Mouse (Mus musculus): ENCODE results near the gene Gsdme. TPM values are rescaled to one million over a fixed set of nuclear protein-coding genes. Genes with fewer than 3 reads are reported as not detected.
A peak's percentile ranks its signal among the peaks of the same experiment; 100 is the strongest.

Gsdme gene
- polyA plus RNA-seq, 1 experiment from 2014 or later: 32.9 TPM

DNA sequence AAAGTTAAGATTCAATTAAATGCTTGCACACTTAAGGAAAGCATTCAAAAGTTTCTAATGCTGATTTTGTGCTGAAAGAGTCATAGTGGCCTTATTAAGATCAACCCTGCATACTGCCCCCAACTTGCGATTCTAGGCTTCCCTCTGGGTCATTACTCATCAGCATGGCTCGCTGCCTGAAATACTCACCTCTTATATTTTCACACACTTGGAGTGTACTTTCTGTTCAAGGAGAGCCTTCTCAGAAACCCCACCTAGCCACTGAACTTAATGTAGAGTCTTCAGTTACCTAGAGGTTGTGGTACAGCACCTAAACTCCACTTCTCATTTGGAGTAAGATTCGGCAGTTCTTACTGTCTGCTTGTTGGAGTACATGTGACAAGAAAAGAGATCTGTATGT, 72.1 kb downstream of the Gsdme start:
- Histone ChIP-seq H3K27me3 (replicated peaks) (no peaks in the 10 kb centered on the region), H3K27ac (ENCODE audit: poor library complexity, severe bottlenecking) (no peak overlapping the region), H3K9me3 (replicated peaks) (no peaks in the 10 kb centered on the region), H3K9ac (no peak overlapping the region), H3K4me1 (replicated peaks) (peaks cover 23% of the 10 kb centered on the region), H3K36me3 (peaks cover 15% of the 10 kb centered on the region), H3K4me2 (no peak overlapping the region), H3K4me3 (no peak overlapping the region)
- 85% methylated on average over 3 of the region's 3 CpGs for WGBS
- ATAC-seq (ENCODE audit: insufficient number of reproducible peaks, low FRiP score): no peak

- Histone ChIP-seq H3K4me3 (no peak overlapping the region), H3K4me1 (replicated peaks) (peaks cover 23% of the 10 kb centered on the region), H3K4me2 (no peak overlapping the region), H3K27ac (ENCODE audit: poor library complexity, severe bottlenecking) (no peak overlapping the region; the same call in 1 of the 2 replicates), H3K36me3 (peaks cover 9% of the 10 kb centered on the region), H3K9ac (no peak overlapping the region), H3K9me3 (replicated peaks) (no peaks in the 10 kb centered on the region), H3K27me3 (replicated peaks) (no peaks in the 10 kb centered on the region)
- no peak for ATAC-seq (ENCODE audit: insufficient number of reproducible peaks, low FRiP score)
These were observed 74.3 kb downstream of the Gsdme start for GRCm38 (mm10) chr6:50189376-50189775.

GRCm38 (mm10) chr6:50187955-50188354, 75.7 kb downstream of the Gsdme start:
- Histone ChIP-seq H3K4me1 (replicated peaks) (peaks cover 23% of the 10 kb centered on the region), H3K27me3 (replicated peaks) (no peaks in the 10 kb centered on the region), H3K9ac (no peak overlapping the region), H3K36me3 (peaks cover 16% of the 10 kb centered on the region), H3K27ac (ENCODE audit: poor library complexity, severe bottlenecking) (peak overlapping the region; percentile 76; the same call in 1 of the 2 replicates), H3K4me3 (no peak overlapping the region), H3K9me3 (replicated peaks) (no peaks in the 10 kb centered on the region), H3K4me2 (peak overlapping the region; percentile 38)
- 62% methylated on average over 4 of the region's 4 CpGs for WGBS
- ATAC-seq (ENCODE audit: insufficient number of reproducible peaks, low FRiP score): no peak

DNA sequence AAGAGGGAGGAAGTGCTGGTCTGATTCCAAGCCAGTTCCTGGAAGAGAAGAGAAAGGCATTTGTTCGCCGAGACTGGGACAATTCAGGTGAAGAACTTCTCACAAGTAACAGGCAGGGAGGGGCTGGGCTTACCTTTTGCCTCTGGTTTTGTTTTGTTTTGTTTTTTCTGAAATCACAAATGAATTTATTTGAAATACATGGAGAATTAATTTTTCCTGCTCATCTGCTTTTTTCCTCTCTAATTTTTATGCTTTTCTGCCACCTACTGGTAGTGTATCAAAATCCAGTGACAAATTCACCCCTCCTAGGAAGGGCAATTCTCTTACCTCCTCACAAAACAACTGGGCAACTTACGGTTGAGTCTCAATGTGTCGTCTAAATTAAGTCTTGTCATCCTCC, 83.5 kb downstream of the Gsdme start:
- H3K4me1 ChIP-seq (replicated peaks): peaks cover 3% of the 10 kb centered on the region
- H3K4me3 ChIP-seq: no peak overlapping the region
- no peak overlapping the region for H3K27ac ChIP-seq (ENCODE audit: poor library complexity, severe bottlenecking)
- no peak overlapping the region for H3K9ac ChIP-seq
- no peak for ATAC-seq (ENCODE audit: insufficient number of reproducible peaks, low FRiP score)
- no peak overlapping the region for H3K4me2 ChIP-seq
- no peaks in the 10 kb centered on the region for H3K27me3 ChIP-seq (replicated peaks)
- WGBS: 73% methylated on average over 4 of the region's 4 CpGs
- H3K9me3 ChIP-seq (replicated peaks): no peaks in the 10 kb centered on the region
- peaks cover 17% of the 10 kb centered on the region for H3K36me3 ChIP-seq

- no peak overlapping the region for H3K9ac ChIP-seq
- WGBS: 87% methylated on average over 1 of the region's 1 CpGs
- no peak for ATAC-seq (ENCODE audit: insufficient number of reproducible peaks, low FRiP score)
- H3K27me3 ChIP-seq (replicated peaks): no peaks in the 10 kb centered on the region
- peaks cover 8% of the 10 kb centered on the region for H3K36me3 ChIP-seq
- H3K4me1 ChIP-seq (replicated peaks): peaks cover 3% of the 10 kb centered on the region
- H3K4me2 ChIP-seq: no peak overlapping the region
- no peak overlapping the region for H3K27ac ChIP-seq (ENCODE audit: poor library complexity, severe bottlenecking)
- no peak overlapping the region for H3K4me3 ChIP-seq
- H3K9me3 ChIP-seq (replicated peaks): 0 out of 2 replicates have a peak, but pooled peaks cover 2% of the 10 kb centered on the region
These were observed 87.9 kb downstream of the Gsdme start for GRCm38 (mm10) chr6:50175736-50176135.

GRCm38 (mm10) chr6:50169771-50170170, 93.9 kb downstream of the Gsdme start:
- no peak overlapping the region for H3K9ac ChIP-seq
- 0 out of 2 replicates have a peak, but pooled peaks cover 2% of the 10 kb centered on the region for H3K9me3 ChIP-seq (replicated peaks)
- no peak overlapping the region for H3K4me2 ChIP-seq
- H3K36me3 ChIP-seq: peaks cover 10% of the 10 kb centered on the region
- no peak overlapping the region for H3K27ac ChIP-seq (ENCODE audit: poor library complexity, severe bottlenecking)
- no peak overlapping the region for H3K4me3 ChIP-seq
- no peaks in the 10 kb centered on the region for H3K27me3 ChIP-seq (replicated peaks)
- ATAC-seq (ENCODE audit: insufficient number of reproducible peaks, low FRiP score): no peak
- no peaks in the 10 kb centered on the region for H3K4me1 ChIP-seq (replicated peaks)

DNA sequence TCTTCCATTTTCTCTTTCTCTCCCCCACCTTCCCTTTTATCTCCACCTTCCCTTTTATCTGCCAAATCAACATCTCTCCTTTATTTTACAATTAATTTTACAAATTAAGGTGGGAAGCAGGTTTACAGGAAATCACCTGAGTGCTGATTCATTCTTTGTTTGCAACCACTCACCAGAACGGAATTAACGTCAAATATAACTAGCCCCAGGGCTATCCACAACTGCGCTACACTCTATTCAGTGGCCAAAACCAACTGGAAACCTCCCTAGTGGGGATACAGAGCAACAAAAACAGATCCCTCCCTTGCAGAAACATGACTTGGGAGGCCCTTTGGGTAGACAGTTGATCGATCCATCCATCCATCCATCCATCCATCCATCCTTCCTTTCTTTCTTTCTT, 94.8 kb downstream of the Gsdme start:
- Histone ChIP-seq H3K27me3 (replicated peaks) (no peaks in the 10 kb centered on the region), H3K36me3 (peaks cover 10% of the 10 kb centered on the region), H3K4me1 (replicated peaks) (no peaks in the 10 kb centered on the region), H3K9me3 (replicated peaks) (0 out of 2 replicates have a peak, but pooled peaks cover 2% of the 10 kb centered on the region), H3K4me2 (no peak overlapping the region), H3K4me3 (no peak overlapping the region), H3K27ac (ENCODE audit: poor library complexity, severe bottlenecking) (no peak overlapping the region), H3K9ac (no peak overlapping the region)
- 93% methylated on average over 4 of the region's 4 CpGs for WGBS
- no peak for ATAC-seq (ENCODE audit: insufficient number of reproducible peaks, low FRiP score)

DNA sequence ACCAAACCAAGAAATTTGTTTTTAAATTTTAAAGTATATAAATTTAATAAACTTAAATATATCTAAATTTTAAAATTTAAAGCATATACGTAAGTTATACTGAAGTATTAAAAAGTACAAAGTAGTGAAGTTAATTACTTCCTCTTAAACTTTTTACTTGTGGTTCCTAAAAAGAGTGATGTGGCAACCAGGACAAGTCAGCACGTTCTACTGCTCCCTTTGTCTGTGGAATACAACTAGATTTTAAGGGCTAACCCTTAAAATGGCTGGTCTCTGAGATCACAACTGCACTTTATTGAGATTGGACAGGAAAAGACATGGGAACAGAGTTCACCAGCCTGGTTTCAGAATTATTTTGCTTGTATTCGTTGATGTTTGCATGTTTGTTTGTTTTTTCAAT, 100.6 kb downstream of the Gsdme start:
- Histone ChIP-seq H3K4me2 (no peak overlapping the region), H3K27ac (ENCODE audit: poor library complexity, severe bottlenecking) (no peak overlapping the region), H3K27me3 (replicated peaks) (no peaks in the 10 kb centered on the region), H3K4me3 (no peak overlapping the region), H3K9me3 (replicated peaks) (no peaks in the 10 kb centered on the region), H3K4me1 (replicated peaks) (peaks cover 3% of the 10 kb centered on the region; the same call in 1 of the 2 replicates), H3K36me3 (no peaks in the 10 kb centered on the region), H3K9ac (no peak overlapping the region)
- ATAC-seq (ENCODE audit: insufficient number of reproducible peaks, low FRiP score): no peak
- 88% methylated on average over 3 of the region's 3 CpGs for WGBS

DNA sequence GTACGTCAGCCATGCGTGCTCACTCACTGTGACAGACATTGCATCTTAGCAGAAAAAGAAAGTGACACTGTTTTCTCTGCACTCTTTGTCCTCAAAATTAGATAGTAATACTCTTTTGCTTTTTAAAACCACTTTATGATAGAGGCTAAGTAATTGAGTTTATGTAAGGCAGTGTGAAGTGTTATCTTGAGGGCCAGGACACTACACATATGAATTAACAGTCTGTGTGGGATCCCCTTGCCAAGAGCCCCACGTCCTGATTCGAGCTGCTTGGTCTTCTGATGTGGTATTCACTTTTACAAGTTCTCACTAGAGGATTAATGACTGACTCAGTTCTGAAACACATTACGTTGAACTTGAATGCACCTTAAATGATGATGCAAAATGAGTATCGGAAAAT, 103.8 kb downstream of the Gsdme start:
- H3K4me1 ChIP-seq (replicated peaks): peaks cover 3% of the 10 kb centered on the region; the same call in 1 of the 2 replicates
- no peaks in the 10 kb centered on the region for H3K36me3 ChIP-seq
- no peak for ATAC-seq (ENCODE audit: insufficient number of reproducible peaks, low FRiP score)
- H3K9me3 ChIP-seq (replicated peaks): no peaks in the 10 kb centered on the region
- H3K4me2 ChIP-seq: no peak overlapping the region
- H3K27me3 ChIP-seq (replicated peaks): no peaks in the 10 kb centered on the region
- WGBS: 73% methylated on average over 6 of the region's 6 CpGs
- H3K27ac ChIP-seq (ENCODE audit: poor library complexity, severe bottlenecking): no peak overlapping the region
- H3K9ac ChIP-seq: no peak overlapping the region
- no peak overlapping the region for H3K4me3 ChIP-seq

GRCm38 (mm10) chr6:50149378-50149777, 114.3 kb downstream of the Gsdme start:
- Histone ChIP-seq H3K36me3 (peaks cover 5% of the 10 kb centered on the region; the same call in 1 of the 2 replicates), H3K27ac (ENCODE audit: poor library complexity, severe bottlenecking) (no peak overlapping the region), H3K27me3 (replicated peaks) (no peaks in the 10 kb centered on the region), H3K4me3 (no peak overlapping the region), H3K4me1 (replicated peaks) (0 out of 2 replicates have a peak, but pooled peaks cover 2% of the 10 kb centered on the region), H3K9me3 (replicated peaks) (no peaks in the 10 kb centered on the region), H3K4me2 (no peak overlapping the region), H3K9ac (no peak overlapping the region)
- no peak for ATAC-seq (ENCODE audit: insufficient number of reproducible peaks, low FRiP score)
- WGBS: 85% methylated on average over 4 of the region's 4 CpGs

DNA sequence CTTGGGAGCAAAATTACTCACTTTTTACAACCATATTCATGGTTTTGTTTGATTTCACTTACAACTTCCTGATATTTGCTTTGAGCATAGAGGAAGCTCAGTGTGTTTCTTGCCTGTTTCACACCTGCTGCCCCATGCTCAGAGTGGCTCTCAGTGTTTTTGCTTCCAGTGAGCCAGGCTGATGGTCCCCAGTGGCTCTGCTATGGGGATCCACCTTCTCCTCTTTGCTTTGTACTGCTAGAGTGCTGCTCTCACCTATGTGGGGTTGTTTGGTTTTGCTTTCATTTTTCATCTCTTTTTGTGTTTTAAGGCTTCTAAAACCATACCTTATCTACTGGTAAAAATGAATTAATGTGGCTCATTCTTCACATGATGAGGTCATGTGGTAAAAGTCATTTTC, 117.5 kb downstream of the Gsdme start:
- Histone ChIP-seq H3K9me3 (replicated peaks) (no peaks in the 10 kb centered on the region), H3K9ac (no peak overlapping the region), H3K36me3 (peaks cover 5% of the 10 kb centered on the region; the same call in 1 of the 2 replicates), H3K27ac (ENCODE audit: poor library complexity, severe bottlenecking) (no peak overlapping the region), H3K4me3 (no peak overlapping the region), H3K4me1 (replicated peaks) (no peaks in the 10 kb centered on the region), H3K4me2 (no peak overlapping the region), H3K27me3 (replicated peaks) (no peaks in the 10 kb centered on the region)
- ATAC-seq (ENCODE audit: insufficient number of reproducible peaks, low FRiP score): no peak

DNA sequence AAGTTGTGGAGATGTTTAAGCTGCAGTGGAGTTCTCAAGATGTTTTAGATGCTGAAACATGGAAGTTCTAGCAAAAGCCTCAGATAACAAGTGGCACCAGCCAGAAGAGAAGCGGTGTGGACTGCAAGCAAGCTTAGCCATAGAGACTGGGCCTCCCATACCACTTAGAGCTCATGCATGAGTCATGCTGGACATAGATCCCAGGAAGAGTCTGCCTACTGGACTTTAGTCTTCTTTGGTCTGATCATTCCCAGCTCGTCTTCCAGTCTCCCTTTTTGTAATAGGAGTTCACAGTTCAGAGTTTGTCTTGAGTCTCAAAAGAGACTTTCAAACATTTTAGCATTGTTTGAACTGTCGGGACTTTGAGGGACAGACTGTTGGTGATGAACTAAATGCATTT, 124.1 kb downstream of the Gsdme start:
- H3K9ac ChIP-seq: no peak overlapping the region
- 0 out of 2 replicates have a peak, but pooled peaks cover 5% of the 10 kb centered on the region for H3K4me1 ChIP-seq (replicated peaks)
- no peaks in the 10 kb centered on the region for H3K9me3 ChIP-seq (replicated peaks)
- H3K36me3 ChIP-seq: no peaks in the 10 kb centered on the region
- no peak overlapping the region for H3K4me2 ChIP-seq
- WGBS: 84% methylated on average over 3 of the region's 3 CpGs
- H3K27ac ChIP-seq (ENCODE audit: poor library complexity, severe bottlenecking): no peak overlapping the region
- H3K27me3 ChIP-seq (replicated peaks): no peaks in the 10 kb centered on the region
- H3K4me3 ChIP-seq: no peak overlapping the region
- ATAC-seq (ENCODE audit: insufficient number of reproducible peaks, low FRiP score): no peak
